Mouse (Mus musculus) liver, postnatal 0 days (tissue): ENCODE data around the gene Atp7a.

ENCODE experiments used
- CTCF ChIP-seq: sonication (generic); IDR thresholded peaks from 2 replicates; pipeline ENCODE4 v1.5.1; 2016; ENCODE audit warnings: antibody characterized with exemption, low read depth
- EP300 ChIP-seq: IDR thresholded peaks from 2 replicates; pipeline ENCODE4 v1.6.1; 2016; ENCODE audit warnings: antibody characterized with exemption, low read depth, mild to moderate bottlenecking

DNA sequence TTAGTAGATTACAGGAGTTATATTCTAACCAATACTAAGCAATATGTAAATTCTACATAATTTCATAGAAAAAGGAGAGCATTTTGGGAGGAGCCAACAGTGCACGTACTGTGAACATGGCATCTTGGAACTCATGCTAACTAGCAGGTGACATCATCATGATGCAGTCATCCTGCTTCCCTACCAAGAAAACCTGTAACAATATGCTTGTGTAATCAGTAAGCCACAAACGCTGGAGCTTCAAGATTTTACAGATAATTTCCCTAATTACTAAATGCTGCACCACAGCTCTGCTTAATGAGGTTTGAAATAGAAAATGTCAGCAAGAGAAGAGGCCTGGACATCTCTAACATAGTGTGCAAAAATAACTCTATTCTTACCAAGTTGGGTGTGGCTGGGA is 8.7 kb downstream of the Atp7a start:
- no peak for TF ChIP-seq CTCF
- TF ChIP-seq EP300 = no peak
